Mouse (Mus musculus) retina, postnatal 1 day (tissue): ENCODE measurements around the gene Armcx2.
"Not testable (repeated sequence)": the region's sequence is repeated elsewhere in the genome, so short reads cannot be mapped to it uniquely, and the experiment has no call there.

Experiments used
- DNase-seq: peaks from one replicate; pipeline ENCODE4 v3.0.0-alpha.2; 2012

The Armcx2 gene

GRCm38 (mm10) chrX:134808755-134809224 is at the start of gene Armcx2:
Gene Armcx2 (minus strand): TSS chrX:134809221.
- DNase-seq = peak; percentile 85

GRCm38 (mm10) chrX:134849662-134850061 is 40.6 kb upstream of the Armcx2 start:
- DNase-seq = no peak

- no peak for DNase-seq
Measured at GRCm38 (mm10) chrX:134844424-134844823, 35.4 kb upstream of the Armcx2 start.

GRCm38 (mm10) chrX:134830508-134830907 is 21.5 kb upstream of the Armcx2 start:
- peak; percentile 24 for DNase-seq

GRCm38 (mm10) chrX:134807833-134808754 is 927 bp downstream of the Armcx2 start:
- peak; percentile 63 for DNase-seq

- DNase-seq = no peak
Measured at GRCm38 (mm10) chrX:134787728-134788127, 21.3 kb downstream of the Armcx2 start.

GRCm38 (mm10) chrX:134763428-134764198 is 45.4 kb downstream of the Armcx2 start:
- not testable (repeated sequence) for DNase-seq

GRCm38 (mm10) chrX:134757293-134757995 is 51.6 kb downstream of the Armcx2 start:
- peak; percentile 53 for DNase-seq

- peak; percentile 84 for DNase-seq
Measured at GRCm38 (mm10) chrX:134756434-134757292, 52.4 kb downstream of the Armcx2 start, which contains the start of gene Armcx3. Gene Armcx3 (plus strand): TSS chrX:134756595.
